Mouse (Mus musculus): ENCODE data around the gene Cyb5d2.
"Not testable (repeated sequence)": the region's sequence is repeated elsewhere in the genome, so short reads cannot be mapped to it uniquely, and the experiment has no call there.

The Cyb5d2 gene

DNA sequence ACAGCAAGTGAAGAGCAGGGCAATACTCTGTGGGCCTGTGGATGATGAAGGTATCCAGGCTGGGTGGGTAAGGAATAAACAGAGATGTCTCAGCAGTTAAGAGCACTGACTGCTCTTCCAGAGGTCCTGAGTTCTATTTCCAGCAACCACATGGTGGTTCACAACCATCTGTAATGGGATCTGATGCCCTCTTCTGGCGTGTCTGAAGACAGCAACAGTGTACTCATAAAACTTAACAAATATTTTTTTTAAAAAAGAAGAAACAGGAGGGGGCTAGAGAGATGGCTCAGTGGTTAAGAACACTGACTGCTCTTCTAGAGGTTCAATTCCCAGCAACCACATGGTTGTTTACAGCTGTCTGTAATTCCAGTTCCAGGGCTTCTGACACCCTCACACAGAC, 23.3 kb downstream of the Cyb5d2 start:
- not testable (repeated sequence) for DNase-seq

DNA sequence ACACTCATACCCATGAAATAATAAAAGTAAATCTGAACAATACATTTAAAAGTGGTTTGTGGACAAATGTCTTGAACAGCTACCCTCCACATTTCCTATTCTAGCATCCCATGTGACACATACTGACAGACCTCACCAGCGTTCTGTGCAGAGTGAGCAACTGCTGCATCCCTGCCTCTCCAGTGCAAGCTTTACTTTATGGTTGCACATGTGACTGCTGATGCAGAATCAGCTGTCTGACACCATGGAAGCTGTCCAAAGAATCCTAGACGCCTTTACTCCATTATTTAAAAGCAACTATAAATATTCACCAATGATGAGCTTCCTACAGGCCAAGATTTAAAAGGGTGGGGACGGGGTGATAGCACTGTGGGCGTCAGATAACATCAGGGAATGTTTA, 24.5 kb downstream of the Cyb5d2 start:
- no peak for DNase-seq

DNA sequence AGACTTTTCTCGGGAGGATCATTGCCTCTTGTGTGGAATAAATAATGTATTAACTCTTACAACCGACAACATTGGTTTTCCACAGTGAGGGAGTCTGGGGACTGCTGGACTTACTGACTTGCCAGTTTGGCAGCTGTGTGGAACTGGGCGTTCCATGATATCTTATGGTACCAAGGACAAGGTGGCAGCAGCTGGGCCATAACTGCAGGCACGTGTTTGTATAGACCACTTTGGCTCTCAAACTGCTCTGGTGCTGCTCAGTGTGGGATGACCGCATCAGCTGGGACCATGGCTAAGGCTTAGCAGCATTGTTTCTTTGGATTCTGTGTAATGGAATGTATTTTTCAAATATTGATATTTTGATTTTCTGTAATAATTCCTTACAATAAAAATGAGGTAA, 25.1 kb downstream of the Cyb5d2 start:
- DNase-seq, result no peak

- no peak for DNase-seq
Measured at GRCm38 (mm10) chr11:72770324-72770723, 25.6 kb downstream of the Cyb5d2 start.

DNA sequence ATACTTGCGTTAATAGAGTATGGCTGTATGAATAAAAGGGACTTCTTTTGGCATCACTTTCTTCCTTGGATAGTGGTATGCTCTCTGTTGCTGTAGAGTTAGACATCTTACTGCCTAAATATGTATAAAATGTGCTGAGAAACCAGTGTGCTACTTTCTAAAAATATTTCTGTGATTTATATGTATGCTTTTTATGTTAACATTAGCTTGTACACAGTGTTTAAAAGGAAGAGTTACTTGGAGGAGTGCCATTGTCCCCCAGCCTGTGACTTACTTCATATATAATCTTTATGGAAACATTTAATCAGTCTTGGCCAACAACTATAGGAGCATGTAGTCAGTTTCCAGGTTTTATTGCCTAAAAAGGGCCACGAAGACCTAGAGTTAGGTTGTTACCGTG, 26.9 kb downstream of the Cyb5d2 start:
- DNase-seq, result no peak

DNA sequence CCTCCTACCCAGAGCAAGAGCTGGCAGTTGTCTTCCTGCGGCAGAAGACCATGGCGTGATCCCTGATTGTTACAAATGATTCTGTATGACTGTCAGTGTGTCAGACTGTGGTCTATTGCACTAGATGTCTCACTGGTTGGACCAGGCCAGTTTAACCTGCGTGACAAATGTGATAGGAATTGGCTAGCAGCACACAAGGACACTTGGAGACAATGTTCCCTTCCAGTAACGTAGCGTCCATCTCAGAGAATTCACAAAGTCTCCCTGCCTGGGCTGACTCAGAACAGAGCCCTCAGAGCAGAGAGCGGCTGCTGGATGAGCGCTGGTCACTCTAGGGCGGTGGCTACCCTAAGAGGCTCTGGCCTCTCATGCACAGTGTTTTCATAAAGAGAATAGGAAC, 28.2 kb downstream of the Cyb5d2 start:
- DNase-seq, result no peak

DNA sequence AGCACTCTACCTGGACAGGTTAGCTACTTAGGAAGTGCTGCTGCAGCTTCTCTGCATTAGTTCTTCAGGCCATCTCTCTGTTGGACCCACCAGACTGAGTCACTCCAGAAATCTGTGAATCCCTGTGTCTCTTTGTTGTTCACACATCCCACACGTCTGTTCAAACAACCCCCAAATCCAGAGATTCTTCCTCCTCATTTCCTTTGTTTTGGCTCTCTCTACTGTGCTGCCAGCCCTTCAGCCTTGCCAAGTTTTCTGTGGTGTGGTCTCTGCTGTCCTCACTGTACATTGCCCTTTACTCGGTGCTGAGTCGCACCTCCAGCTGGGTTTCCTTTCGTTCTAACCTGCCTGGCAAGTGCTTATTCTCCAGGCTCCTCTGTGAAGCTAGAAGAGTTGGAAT, 31.7 kb downstream of the Cyb5d2 start:
- DNase-seq, result no peak

DNA sequence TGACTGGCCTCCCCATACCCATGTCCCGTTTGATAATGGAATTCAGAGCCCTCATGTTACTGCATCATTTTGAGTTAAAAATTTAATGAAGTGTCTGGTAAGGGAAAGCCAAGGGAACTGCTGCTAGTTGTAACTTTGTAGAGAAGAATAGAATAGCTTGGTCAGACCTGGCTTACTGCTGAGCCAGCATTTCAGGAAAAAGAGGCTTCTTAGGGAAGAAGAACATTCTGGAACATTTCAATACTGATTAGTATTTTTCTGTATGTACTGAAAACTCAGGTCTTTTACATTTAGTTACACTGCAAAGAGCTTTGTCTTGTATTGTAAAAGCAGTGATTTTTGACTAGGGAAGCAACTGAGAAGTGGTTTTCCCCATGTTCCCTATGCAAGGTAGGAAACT, 35.2 kb downstream of the Cyb5d2 start:
- no peak for DNase-seq

- no peak for DNase-seq
Measured at GRCm38 (mm10) chr11:72759581-72759980, 36.4 kb downstream of the Cyb5d2 start.

DNA sequence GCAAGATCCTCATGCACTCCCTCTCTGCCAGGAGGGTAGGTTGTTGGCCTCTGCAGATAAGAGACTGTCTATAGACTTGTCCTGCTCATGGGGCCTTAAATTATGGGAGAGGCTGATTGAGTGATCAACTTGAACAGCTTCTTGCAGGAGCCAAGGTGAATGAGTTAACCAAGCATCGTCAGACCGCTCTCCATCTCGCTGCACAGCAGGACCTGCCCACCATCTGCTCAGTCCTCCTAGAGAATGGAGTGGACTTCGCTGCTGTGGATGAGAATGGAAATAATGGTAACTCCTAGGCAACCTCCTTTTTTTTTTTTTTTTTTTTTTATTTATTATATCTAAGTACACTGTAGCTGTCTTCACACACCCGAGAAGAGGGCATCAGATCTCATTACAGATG, 37.6 kb downstream of the Cyb5d2 start:
- DNase-seq, result no peak

- DNase-seq, result no peak
Measured at GRCm38 (mm10) chr11:72751956-72752355, 44.0 kb downstream of the Cyb5d2 start.

DNA sequence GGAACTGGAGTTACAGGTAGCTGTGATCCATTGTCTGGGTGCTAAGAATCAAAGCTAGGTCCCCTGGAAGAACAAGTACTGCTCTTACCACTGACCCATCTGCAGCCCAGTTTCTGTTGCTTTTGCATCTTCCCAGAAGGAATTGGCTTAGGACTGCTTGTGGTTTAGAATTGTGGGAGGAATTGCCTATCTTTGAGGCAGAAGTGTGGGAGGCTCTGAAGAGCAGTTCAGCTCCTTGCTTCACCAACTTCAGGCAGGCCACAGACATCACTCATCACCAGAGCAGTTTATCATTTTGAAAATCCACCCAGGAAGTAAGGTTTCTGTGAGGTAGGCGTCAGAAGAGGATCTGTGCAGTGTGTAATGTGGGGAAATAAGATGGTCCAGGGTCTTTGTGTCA, 56.9 kb downstream of the Cyb5d2 start:
- peak; percentile 83 for DNase-seq

DNA sequence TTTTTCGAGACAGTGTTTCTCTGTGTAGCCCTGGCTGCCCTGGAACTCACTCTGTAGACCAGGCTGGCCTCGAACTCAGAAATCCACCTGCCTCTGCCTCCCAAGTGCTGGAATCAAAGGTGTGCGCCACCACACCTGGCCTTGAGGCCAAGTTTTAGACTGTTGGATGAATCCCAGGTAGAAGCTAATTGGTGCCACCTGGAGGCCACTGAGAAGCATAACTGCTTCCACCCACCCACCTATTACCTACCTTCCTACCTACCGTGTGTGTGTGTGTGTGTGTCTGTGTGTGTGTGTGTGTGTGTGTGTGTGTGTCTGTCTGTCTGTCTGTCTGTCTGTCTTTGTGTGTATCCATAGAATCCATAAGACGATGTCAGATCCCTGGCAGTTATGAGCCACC, 58.4 kb downstream of the Cyb5d2 start:
- DNase-seq, result peak; percentile 82

DNA sequence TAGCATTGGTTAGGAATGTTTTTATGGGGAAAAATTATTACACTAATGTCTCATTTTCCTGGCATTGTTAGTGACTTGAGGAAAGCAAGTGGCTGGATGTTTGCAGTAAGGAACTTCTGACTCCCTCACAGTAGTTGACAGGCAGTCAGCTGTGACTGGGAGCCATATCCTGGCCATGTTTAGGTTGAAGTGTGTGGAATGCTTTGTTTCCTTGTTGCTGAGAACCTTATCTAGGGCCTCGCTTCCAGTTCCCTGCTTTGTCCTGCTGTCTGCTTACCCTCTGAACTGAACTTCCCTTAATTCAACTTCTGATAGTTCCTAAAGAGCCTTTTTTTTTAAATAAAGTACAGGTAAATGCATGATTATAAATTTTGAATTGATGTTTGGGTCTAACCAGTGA, 59.6 kb downstream of the Cyb5d2 start:
- DNase-seq, result peak; percentile 76

- DNase-seq, result peak; percentile 93
Measured at GRCm38 (mm10) chr11:72735519-72735860, 60.5 kb downstream of the Cyb5d2 start.

DNA sequence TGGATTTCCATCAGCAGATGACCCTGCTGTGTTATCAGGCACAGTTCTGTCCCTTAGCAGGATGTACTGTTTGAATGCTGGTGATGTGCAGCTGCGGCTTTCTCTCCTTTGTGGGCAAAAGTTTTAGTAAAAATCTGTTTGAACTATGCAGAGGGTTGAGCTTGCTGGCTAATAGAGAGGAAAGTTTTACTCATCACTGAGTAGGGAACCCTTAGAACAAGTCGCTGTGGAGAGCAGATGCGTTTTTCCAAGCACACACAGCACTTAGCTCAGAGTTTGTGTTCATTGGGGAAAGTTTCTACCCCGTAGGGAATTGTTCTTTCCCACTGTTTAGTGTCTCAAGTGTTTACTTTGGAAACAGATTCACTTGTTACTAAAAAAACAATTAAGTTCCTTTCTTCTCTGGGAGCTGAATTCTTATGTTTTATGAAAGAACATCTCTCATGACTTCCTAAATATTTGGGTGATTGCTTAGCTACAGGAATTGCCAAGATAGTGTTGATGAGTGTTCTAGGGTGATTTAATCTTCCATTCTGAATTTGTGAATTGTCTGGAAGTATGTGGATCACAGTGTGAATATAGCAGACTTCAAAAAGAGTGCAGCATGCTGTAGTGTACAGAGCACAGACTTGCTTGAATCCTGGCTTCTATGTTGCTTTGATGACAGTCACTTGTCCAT, 61.0 kb downstream of the Cyb5d2 start:
- peak; percentile 96 for DNase-seq

DNA sequence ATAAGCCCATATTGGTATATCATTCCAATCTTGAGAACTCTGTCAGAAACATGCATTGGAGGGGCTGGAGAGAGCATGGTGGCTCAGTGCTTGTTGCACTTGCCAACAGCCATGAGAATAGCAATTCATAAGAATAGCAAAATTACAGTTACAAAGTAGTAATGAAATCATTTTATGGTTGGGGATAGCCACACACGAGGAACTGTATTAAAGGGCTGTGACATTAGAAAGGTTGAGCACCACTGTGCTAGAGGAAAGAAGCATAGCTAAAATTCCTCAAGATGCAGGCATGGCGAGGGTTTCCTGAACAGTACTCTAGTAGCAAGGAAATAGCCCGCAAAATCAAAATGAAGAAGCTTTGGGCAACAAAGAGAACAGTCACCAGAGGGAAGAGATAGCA, 62.2 kb downstream of the Cyb5d2 start:
- peak; percentile 60 for DNase-seq
